Mouse (Mus musculus) small intestine, adult 2 months (tissue): ENCODE measurements around the gene Zxdb.

ENCODE experiments used
- CTCF ChIP-seq: fragments of 200-500 bp; IDR thresholded peaks from 2 replicates; pipeline ENCODE4 v1.5.1; 2012; ENCODE audit warnings: low read depth, mild to moderate bottlenecking, control low read depth, inconsistent platforms, low read length, moderate library complexity, mixed read lengths; ENCODE audit not compliant: insufficient replicate concordance, insufficient read length; ENCODE audit errors: extremely low read depth
- POLR2A ChIP-seq: fragments of 200-500 bp; IDR thresholded peaks from 2 replicates; pipeline ENCODE4 v1.6.1; 2012; ENCODE audit warnings: low read depth, mild to moderate bottlenecking, control low read depth, inconsistent platforms, low read length, moderate library complexity

DNA sequence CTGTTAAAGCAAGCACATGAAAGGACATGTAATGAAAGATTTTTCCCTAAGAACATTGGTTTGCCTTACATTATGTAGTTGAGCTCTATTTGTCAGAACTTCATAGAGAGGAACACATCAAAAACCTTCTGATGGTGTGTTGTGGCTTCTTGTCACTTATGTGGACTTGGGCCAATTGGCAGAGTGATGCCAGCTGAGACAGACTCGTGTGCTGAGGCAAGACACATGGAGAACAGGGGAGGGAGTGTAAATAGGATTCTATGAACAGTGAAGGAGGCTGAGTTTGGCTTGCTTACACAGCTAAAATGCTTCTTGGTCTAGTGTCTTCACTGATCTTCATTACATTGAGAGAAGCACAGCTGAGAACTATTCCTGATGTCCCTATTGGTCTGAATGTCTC, 35.6 kb downstream of the Zxdb start:
- TF ChIP-seq CTCF, result no peak
- TF ChIP-seq POLR2A, result no peak
